Mouse (Mus musculus): ENCODE results near the gene Pik3r2.
A peak's percentile ranks its signal among the peaks of the same experiment; 100 is the strongest.
"Not testable (repeated sequence)": the region's sequence is repeated elsewhere in the genome, so short reads cannot be mapped to it uniquely, and the experiment has no call there.

Pik3r2 gene

DNA sequence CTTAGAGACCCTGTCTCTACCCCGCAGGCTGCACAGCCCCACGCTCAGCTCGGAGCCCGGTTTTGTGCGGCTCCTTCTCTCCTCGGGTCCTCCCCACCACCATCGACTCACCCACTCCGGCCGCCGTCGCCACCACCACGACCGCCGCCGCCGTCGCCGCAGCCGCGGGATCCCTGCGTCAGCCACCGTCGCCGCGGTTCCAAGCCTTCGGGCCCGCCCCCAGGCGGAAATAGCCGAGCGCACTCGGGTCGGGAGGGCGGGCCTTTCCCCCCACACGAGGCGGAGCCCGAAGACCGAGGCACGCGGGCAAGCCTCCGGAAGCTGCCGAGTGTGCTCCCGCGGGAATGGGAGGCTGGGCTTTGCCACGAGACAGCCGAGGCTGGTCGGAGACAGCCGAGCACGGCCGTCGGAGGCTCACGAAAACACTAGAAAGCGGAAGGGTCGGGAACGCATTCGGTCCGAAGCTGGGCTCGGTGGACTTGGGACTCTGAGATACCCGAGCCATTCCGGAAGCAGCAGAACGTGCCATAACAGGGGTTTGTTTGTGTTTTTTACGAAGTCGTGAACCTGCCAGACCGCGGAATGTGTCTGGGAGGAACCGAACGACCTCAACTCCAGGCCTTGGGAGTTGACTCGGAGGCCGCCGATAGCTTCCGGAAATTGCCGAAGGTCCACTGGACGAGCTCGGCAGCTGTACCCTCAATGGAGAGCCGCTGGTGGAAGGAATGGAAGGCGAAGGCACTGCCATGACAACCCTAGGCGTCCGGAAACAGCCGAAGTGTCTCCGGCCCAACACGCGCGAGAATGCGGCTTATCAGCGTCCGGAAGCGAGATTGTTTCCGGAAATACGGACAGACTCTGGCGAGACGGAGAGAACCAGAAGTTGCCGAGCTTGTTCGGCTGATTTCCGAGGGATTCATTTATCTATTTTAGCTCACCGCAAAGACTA lies at the start of gene Pik3r2:
TSS of gene Pik3r2 (minus strand) at position 218 of the 949 bp plus-strand sequence.
- DNase-seq (ENCODE audit: low spot score) = peak; percentile 98

DNA sequence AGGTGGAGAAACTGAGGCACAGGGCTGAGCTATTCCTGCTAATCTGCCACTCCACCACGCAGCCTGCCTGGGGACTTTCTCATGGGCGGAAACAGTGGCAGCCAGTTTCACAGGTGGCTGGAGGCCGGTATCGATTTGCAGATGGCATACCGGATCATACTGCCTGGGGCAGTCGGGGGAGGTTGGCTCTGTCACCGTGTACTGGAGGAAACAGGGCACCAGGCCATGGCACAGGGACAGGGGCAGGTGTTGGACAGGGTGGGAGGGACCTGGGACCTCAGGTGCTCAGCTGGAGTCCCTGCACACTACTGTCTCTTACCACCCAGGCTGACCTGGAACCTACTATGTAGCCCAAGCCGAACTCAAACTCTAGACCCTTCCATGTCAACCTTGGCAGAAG lies 49.3 kb upstream of the Pik3r2 start:
- DNase-seq (ENCODE audit: low spot score) = no peak

DNA sequence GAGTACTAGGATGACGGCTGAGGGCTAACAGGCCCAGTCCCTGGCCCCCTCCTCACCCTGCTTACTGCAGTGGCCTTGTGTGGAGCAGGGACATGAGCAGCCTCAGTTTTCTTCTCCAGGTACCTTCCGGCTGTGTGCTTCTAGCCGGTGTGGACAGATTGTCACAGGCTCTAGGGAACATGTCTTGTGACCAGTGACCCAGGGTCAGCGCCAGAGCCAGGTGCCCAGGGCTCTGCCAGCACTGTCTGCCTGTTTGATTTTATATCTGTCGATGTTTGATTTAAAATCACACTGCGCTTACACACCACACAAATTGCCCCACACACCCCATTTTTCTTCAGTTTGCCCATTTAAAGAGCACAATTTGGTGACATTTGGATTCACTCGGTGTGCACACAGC lies 47.3 kb upstream of the Pik3r2 start:
- DNase-seq (ENCODE audit: low spot score) = no peak

DNA sequence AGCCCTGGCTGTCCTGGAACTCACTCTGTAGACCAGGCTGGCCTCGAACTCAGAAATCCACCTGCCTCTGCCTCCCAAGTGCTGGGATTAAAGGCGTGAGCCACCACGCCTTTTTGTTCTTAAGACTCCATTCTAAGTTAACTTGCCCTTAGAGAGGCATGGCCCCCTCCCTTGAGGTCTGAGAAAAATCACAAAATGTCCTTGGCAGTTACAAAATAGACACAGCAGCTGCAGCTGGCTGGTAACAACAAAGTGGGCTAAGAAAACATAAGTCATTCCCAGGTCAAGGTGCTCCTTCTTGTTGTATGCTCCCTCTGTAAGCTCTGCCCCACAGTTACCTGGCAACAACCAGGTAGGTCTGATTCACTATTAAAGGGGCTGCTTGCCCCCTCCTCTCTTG lies 46.1 kb upstream of the Pik3r2 start:
- DNase-seq (ENCODE audit: low spot score) = not testable (repeated sequence)

DNA sequence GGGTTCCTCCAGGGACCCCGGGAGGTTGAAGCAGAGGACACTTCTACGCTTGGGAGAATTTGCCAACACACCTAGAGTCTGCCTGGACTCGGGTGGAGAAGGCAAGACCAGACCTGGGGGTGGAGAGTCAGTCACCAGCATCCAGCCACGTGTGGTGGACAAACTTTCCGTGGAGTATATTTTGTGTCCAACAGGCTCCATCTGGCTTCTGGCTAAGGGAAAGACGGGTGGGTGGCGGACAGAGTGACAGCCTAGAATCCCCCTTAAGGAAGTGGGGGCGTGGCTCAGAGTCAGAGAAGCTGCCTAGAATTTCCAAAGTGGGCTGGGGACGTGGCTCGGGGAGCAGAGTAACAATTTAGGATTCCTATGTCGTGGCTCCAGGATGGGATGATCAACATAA lies 45.5 kb upstream of the Pik3r2 start:
- DNase-seq (ENCODE audit: low spot score) = no peak

DNA sequence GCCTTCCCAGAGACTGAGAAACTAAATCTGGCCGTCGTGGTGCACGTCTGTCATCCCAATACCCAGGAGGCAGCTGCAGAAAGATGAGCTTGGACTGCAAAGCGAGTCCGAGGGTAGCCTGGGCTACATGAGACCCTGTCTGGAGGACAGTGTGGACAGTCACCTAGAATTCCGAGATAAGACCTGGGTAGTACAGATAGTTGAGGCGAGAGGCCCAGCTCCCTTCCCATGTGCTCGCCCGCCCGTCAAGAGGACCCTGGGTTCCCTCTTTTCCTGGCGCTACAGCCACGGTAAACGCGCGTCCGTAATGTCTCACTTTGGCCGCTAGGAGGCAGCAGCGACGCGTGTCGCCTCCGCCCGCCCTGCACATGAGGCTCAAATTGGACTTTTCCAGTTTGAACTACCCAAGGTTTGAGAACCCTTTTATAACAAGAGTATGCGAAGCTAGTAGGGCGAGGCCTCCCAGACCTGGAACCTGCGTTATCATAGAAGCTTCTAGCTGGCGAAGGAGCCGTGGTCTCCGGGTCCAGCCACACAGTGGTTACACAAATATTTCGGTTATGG lies 45.0 kb upstream of the Pik3r2 start:
- DNase-seq (ENCODE audit: low spot score) = no peak

DNA sequence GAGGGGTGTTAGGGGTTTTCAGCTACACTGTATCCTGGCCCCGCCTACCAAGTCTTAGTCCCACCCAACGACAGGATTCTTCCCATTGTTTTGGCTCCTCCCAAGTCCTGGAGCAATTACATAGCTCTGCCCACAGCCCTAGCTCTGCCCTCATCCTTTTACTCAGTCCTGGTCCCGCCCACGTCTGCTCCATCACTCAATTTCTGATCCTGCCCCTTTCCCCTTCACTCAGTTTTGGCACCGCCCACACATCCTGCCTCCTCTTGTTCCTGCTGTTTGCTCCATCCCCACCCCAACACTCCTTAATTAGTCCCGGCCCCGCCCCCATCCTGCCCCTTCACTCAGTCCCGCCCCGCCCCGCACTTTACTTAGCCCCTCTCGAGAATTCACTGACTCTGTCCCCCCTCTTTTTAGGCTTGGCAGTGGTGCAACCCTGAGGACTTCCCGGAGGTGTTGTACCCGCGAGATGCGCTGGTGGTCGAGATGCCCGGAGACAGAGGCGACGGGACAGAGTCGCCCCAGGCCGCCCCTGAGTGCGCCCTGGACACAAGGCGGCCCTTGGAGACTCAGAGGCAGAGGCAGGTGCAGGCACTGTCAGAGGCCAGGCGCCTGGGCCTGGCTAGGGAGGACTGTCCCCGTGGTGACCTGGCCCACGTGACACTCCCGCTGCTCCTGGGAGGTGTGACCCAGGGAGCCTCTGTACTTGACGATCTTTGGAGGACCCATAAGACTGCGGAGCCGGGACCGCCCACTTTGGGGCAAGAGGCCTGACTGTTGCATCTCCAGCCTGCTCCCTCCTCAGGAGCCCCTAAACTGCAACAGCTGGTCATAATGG lies 43.8 kb upstream of the Pik3r2 start:
- no peak for DNase-seq (ENCODE audit: low spot score)

DNA sequence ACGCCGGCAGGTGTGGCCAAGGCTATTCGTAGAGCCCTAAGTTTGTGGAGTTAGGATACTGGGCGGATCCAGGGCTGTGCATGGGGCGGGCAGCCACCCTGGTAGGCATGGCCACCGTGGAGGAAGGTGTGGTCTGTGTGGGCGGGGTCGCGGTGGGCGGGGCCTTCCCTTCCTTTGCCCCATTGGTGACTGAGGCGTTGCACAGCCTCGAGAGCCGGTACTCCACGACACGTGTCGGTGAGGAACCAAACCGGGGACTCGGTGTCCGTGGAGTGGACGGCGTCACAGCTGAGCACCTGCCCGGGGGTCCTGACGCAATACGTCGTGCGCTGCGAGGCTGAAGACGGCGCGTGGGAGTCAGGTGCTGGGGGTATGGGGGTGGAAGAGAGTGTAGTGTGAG lies 40.2 kb upstream of the Pik3r2 start:
- DNase-seq (ENCODE audit: low spot score) = no peak

DNA sequence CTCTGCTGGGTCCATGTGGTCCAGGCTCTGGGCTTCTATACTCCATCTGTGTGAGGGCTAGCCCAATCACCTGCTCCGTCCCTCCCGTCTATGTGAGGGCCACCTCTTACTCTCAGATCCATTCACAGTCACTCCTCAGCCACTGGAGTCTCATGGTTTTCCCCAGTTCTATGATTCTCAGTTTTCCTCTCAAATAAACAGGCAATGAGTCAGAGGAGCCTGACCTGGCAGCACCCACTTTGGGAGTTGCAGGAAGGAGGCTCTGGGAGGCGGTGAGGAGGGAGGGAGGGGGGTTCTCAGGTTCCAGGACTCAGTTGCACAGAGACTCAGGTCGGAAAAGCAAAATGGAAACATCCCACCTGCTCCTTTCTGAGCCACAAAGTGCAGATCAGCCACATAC lies 36.4 kb upstream of the Pik3r2 start:
- DNase-seq (ENCODE audit: low spot score) = no peak

DNA sequence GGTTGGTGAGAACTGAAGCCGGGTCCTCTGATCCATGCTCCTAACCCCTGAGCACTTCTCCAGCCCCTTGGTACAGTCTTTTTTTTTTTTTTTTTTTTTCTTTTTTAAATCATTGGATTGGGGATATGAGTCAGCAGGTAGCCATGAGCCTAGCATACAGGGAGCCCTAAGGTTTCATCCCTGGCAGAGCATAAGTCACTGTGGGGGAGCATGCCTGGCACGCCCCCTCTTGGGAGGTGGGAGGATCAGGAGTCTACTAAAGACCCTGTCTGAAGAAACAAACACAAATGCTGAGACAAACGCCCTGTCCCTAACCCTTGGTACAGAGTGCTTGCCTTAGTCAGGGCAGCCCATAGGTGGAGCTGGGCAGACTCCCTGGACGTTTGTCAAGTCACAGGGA lies 35.5 kb upstream of the Pik3r2 start:
- DNase-seq (ENCODE audit: low spot score) = no peak

DNA sequence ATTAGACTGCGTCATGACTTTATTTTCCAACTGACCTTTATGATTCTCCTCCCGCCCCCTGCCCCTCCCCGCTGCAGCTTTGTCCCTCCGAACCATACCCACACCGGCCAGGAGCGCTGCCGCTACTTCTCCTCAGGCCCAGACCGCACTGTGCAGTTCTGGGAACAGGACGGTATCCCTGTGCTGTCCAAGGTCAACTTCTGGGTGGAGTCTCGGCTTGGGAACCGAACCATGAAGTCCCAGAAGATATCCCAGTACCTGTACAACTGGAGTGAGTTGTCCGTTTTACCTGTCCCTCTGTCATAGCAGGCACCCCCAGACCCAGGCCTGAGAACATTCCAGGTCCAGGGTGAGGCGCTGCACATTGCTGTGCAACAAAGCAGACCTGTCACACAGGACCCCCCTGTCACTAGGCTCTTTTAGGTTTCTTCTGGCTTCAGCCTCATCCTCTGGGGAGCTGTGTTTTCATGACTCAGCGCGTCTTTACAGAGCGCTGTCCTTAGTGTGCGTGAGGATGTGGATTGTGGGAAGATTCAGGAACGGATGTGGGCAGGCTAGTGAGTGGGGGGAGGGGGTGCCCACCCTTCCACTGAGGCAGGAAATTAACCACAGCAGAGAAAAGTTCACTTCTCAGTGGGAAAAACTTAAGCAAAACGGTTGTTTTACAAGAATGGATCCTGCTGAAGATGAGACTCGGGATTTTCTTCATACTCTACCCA lies 34.6 kb upstream of the Pik3r2 start:
- no peak for DNase-seq (ENCODE audit: low spot score)

DNA sequence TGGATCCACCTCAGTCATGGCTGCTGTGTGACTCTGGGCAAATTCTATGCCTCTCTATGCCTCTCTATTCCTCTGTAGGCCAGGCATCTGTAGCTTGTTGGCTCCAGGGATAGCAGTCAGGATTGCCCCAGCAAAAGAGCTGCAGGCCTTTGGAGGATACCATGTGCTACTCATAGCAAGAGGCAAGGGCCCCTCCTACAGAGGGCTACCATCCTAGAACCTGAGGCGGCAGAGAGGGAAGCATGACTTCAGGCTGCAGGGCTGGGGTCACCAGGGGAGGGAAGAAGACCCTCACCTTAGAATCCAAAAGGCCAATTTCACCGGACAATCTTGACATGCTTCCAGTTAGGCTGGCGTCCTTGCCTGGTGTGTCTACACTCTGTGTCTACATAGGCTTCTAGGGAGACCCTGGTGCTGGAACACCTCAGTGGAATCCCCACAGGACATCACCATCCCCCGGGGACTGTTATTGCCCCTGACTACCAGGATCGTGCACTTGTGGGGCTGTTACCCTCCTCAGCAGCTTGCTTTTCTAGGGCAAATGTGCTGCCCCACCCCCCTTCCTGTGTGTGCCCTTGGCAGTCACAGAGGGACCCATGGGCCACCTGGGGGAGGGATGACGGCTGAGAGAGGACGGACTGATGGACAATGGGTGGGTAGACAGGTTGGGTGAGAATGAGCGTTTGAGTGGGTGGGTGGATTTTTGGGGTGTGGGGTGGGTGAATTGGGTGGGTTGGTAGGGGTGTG lies 32.6 kb upstream of the Pik3r2 start:
- no peak for DNase-seq (ENCODE audit: low spot score)

DNA sequence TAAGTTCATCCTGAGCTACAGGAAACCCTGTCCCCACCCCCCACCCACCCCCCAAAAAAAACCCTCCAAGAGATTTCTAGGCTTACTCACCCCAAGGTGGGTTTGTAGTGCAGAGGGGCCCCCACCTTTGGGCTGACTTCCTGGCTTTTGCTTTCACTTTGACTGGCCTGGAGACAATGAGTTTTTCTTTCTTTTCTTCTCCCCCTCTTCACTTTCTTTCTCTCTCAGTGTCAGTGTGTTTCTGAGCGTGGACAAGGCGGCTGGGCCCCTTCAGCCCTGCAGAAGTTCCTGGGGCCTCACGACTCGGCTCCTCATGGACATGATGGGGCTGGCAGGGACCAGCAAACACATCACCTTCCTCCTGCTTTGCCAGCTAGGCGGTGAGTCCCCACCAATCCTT lies 31.7 kb upstream of the Pik3r2 start, which contains the start of gene Il12rb1:
TSS of gene Il12rb1 (plus strand) at position 211 of the 400 bp plus-strand sequence.
- DNase-seq (ENCODE audit: low spot score) = no peak

DNA sequence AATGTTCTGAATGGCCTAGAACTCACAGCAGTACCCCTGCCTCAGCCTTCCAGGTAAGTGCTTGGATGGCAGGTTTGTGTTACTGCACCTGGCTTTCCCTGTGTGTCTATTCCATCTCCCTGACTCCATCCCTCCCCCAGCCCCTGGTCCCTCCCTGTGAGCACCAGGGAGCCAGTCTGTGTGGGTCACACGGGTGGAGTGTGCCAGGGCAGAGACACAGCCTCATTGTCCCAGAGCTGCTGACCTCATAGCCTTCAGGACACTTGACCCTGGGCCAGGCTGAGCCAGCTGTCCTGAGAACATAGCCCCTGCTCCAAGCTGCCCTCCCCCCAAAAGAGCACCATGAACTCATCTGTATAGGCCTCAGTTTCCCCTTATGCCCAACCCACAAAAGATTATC lies 30.8 kb upstream of the Pik3r2 start:
- DNase-seq (ENCODE audit: low spot score) = no peak

DNA sequence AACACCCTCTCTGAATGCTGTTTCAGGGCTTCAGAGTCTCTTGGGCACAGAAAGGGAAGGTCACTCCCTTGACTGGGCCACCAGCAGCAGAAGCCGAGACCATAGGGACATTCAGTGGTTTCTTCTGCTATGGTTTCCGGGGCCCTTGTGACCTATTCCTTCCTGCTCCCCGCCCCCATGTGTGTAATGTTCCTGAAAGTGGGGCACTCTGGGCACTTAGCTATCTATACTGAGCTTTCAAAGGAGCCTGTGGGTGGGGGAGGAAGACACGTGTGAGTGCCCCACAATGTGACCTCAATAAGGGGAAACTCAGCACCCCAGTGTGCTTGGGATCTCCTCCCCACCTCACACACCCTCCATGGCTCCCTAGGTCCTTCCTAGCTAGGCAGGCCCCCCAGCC lies 30.0 kb upstream of the Pik3r2 start:
- DNase-seq (ENCODE audit: low spot score) = no peak

DNA sequence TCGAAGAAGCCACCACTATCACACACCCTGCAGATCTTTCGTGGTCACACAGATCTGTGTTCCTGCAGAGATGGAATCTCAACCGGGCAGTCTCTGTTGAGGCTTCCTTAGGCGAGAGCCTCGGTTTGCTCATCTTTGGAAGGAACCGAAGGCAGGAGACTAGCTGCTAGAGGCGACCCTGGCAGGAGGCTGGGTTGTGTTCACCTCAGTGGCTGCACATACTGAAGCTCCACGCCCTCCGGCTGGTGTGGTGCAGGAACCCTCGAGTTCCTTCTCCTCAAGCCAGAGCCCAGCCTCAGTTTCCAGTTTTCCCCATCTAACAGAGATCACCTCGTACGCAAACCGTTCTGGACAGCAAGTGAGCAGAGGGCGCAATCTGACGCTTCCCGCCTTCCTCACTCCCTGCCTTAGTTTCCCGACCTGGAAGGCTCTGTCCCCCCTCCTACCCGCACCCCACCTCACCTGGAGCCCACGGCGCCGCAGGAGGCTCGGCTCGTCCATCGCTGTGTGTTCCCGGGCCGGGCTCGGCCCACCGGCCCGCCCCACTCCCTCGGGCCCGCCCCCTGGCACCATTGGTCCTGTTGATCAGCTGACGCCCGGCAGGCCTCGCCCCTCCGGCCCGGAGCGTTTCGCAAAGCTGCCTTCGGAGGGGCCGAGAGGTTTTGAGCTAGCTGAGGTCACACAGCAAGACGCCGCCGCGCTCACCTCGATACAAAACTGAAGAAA lies 28.1 kb upstream of the Pik3r2 start, which contains the start of gene Mast3:
TSS of gene Mast3 (minus strand) at position 574 of the 726 bp plus-strand sequence.
- DNase-seq (ENCODE audit: low spot score) = peak; percentile 65

DNA sequence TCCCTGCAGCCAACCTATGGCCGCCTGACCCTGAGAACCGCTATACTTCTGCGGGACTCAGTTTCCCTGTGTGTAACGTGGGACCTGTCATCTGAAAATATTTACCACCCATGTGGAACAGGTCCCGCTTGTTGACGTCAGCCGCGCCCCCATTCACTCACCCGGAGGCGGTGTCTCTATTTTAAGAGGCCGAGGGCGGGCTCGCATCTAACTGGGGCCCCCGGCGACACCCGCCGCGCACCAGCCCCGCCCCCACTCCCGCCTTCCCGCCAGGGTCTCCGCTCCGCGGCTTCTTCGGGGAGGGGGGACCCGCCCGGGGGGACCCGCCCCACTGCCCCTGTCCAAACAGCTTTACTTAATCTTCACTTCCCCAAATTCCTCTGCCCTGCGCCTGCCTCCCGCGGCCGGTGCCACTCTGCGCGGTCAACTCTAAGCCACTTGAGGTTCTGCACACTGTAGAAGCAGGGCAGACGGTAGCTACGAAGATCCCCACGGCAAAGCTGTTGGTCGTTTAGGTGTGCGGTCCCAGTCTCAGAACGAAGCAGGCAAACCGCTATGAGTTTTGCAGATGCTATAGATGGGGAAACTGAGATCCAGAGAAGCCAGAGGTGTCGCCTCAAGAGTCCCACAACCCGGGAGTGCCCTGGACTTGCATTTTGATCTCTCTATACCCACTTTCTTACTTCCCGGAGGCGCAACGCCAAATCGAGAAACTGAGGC lies 27.4 kb upstream of the Pik3r2 start:
- DNase-seq (ENCODE audit: low spot score) = peak; percentile 49

DNA sequence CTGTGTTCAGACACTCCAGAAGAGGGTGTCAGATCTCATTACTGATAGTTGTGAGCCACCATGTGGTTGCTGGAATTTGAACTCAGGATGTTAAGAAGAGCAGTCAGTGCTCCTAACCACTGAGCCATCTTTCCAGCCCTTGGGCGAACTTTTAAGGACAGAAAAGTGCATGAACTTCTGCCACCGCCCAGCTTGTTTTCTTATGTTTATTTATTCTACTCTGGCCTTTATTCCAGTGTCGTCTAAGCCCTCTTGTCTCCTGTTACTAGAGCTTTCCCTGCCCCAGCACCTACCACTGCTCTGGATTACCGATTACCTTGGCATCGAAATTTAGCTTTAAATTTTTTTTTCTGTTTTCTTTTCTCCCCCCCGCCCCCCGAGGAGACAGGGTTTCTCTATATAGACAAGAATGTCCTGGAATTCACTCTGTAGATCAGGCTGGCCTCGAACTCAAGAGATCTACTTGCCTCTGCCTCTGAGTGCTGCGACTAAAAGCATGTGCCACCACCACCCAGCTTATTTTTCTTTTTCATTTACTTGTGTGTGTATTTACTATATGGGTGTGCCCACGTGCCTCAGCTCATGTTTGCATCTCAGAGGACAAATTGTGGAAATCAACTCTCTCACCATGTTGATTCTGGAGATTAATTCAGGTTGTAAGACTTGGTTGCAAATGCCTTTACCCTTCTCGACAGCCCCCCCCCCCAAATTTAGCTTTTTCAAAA lies 26.4 kb upstream of the Pik3r2 start:
- no peak for DNase-seq (ENCODE audit: low spot score)

DNA sequence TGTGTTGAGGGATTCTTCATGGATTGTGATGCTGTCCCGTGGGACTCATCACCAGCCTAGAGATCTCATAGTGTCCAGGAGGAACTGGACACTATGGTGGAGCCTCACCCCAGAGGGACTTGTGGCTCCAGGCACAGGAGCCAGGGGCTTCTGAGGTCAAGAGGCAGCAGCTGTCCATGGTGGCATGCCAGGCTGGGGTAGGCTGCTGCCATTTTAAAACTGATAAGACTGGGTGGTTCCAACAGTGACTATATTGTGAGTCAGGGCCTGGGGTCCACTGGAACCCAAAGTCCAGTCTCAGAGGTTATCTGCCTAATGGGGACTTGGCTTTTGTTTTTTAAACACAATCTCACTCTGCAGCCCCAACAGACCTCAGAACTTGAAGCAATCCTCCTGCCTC lies 25.3 kb upstream of the Pik3r2 start:
- no peak for DNase-seq (ENCODE audit: low spot score)

Measured in spleen, adult 12 weeks (tissue).